Mouse (Mus musculus): ENCODE measurements around the gene Chat.

DNA sequence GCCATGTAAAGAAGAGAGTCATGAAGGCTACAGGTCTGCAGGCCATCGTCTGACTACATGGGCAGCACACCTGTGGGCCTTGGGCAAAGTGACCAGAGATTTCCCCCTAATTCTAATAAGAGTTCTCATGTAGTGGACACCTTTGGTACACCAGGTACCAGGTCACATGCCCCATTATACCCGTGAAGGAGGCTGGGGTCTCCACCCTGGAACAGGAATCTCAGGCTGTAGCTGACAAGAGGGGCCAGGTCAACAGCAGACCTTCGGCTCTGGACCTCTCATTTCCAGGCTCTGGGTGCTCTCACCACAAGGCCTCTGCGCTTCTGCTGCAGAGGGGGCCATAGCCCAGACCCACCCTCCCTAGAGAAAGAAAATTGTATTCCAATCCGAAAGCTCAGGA lies 26.5 kb downstream of the Chat start:
- TF ChIP-seq GATA1 (IDR thresholded peaks at IDR 0.05; ENCODE audit: borderline replicate concordance, low read length) (no peak), FLI1 (IDR thresholded peaks at IDR 0.05; ENCODE audit: low read length) (no peak)

Data from megakaryocyte, embryonic 14.5 days (primary cell).